Mouse (Mus musculus) layer of hippocampus, adult 2 months (tissue): ENCODE data around the gene Bptf. TPM values are rescaled to one million over a fixed set of nuclear protein-coding genes. Genes with fewer than 3 reads are reported as not detected.
"Not testable (repeated sequence)": the region's sequence is repeated elsewhere in the genome, so short reads cannot be mapped to it uniquely, and the experiment has no call there.

Source experiments
- DNase-seq, 2 experiments: peaks; one replicate each; pipeline ENCODE4 v3.0.0; 2022; ENCODE audit warnings: low spot score in 2 of 2
- H3K27ac ChIP-seq: fragments of 200-600 bp; 2 replicates; pipeline ENCODE4 v1.8.1; 2022
- H3K4me3 ChIP-seq: fragments of 200-600 bp; 2 replicates; pipeline ENCODE4 v1.8.1; 2022; ENCODE audit warnings: mild to moderate bottlenecking
- CTCF ChIP-seq: fragments of 200-600 bp; conservative IDR thresholded peaks from 2 replicates; pipeline ENCODE4 v1.8.1; 2022; ENCODE audit warnings: antibody characterized with exemption, mild to moderate bottlenecking, moderate library complexity
- total RNA-seq, 2 experiments: library from RNA; stranded (reverse); gene quantifications; 2 replicates each; pipeline ENCODE4 v1.2.3; 2021

Gene Bptf
- total RNA-seq, 2 experiments from 2014 or later, result 69.3 to 76.2 TPM

DNA sequence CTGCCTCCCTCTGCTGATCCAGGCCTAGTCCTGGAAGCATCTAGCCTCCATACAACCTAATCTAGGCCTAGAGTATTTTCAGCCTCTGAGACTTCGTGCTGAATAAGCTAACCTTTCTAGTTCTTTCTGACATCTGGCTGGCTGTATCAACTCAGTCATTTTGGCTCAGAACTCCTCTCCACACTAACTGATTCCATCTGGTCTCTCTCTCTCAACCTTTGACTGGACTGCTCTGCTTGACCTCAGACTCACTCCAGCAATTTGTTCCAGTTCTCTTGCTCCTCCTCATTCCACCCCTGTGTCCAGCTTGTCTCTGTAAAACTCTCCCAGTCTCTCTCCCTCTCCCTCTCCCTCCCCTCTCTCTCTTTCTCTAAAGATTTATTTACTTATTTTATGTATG lies 115.0 kb downstream of the Bptf start:
- no peak for DNase-seq
- H3K27ac ChIP-seq, result no peak overlapping the region
- TF ChIP-seq CTCF, result no peak
- H3K4me3 ChIP-seq, result no peak overlapping the region

GRCm38 (mm10) chr11:107015535-107016187 lies 116.3 kb downstream of the Bptf start:
- H3K4me3 ChIP-seq, H3K27ac ChIP-seq, DNase-seq: not testable (repeated sequence)

DNA sequence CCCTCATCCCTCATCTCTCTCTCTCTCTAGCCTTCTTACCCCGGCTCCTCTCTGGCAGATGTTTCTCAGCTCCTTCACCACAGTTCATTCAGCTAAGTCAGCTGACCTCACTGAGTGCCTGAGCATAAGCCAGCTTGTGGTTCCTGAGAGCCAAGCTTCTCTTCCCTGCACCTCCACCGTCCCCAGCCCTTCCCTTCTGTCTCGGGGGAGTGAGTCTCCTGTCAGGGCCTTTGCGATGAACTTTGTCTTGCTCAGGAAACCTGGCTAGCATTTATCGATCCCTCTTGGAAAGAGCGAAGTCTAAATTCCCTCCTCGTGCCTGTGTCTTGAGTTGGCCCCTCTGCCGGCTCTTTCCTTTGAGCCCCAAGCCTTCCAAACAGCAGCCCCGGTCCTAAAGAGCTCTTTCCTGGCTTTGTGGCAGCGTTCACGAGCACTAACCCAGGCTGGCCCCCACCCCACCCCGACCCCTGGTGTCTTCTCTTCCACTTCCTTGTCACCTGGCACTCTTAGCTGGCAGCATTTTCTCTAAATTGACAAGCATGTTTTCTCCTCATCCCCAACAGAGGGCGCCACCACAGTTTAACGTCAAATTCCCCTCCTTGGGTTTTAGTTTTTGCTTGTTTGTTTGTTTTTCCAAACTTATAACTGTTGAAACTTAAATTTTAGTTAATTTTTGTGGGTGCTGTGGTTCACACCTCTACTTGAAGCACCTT lies 117.2 kb downstream of the Bptf start:
- H3K4me3 ChIP-seq, result peak overlapping the region; percentile 17; the same call in 1 of the 2 replicates

GRCm38 (mm10) chr11:107014020-107014585 lies 117.8 kb downstream of the Bptf start:
- Histone ChIP-seq H3K4me3 (no peak overlapping the region; the same call in 1 of the 2 replicates), H3K27ac (no peak overlapping the region)
- no peak for DNase-seq
- peak; percentile 48 for TF ChIP-seq CTCF

More for the DNA sequence above, 117.2 kb downstream of the Bptf start:
- DNase-seq, result no peak
- peak; percentile 70 for TF ChIP-seq CTCF
- no peak overlapping the region for H3K27ac ChIP-seq

DNA sequence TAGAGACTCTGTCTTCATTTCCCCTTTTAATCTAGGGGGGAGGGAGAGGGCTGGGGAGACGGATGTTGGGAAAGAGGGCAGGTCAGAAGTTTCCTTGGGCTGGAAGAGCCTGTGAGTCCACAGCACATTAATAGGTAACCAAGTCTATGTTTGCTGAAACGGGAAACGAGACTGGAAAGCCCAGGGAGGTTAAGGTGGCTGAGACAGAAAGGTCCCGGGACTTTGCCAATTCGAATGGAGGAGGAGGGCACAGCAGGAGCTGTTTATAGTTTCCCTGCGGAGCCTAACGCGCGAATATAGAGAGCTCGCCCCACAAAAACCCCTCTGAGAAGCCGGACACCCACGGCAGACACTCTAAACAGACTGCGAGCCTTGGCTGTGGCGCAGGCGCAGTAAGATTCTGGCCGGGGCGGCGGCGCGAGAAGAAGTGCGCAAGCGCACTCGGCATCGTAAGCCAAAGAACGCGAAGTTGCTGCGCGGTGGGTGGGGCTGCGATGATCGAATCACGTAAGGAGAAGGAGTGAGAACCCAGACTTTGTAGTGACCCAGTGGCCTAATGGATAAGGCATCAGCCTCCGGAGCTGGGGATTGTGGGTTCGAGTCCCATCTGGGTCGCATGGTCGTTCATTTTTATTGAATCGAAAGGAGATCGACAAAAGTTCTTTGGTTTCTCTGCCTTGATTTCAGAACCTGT lies 119.5 kb downstream of the Bptf start:
- peak; percentile 98 to 100 for DNase-seq
- Histone ChIP-seq H3K4me3 (peak overlapping the region; percentile 67), H3K27ac (peak overlapping the region; percentile 94)
- TF ChIP-seq CTCF, result no peak

DNA sequence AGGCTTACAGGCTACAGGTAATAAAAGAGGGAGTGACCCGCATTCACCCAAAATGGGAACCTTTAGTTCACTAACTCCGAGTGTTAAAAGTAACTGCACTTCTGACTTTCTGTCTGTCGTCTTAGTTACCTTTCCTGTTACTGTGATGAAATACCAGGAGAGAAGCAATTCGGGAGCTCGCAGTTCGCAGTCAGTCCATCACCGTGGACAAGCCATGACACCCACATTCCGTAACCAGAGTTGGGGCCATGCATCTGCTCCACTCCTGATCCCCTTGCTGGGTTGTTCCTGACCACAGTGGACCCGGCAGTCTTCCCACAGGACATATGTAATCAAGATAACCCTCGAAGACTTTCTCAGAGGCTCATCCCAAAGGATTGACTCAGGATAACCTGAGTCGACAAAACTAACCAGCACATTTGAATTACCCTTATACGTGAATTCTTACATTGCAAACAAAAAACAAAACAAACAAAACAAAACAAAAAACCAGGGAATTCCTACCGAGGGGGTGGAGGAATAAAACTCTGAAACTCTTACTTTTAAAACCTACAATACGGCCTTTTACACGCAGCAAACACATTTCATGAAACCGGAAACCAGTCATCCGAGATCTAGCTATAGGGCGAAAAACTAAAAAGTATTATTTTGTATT lies 120.1 kb downstream of the Bptf start:
- no peak for DNase-seq
- TF ChIP-seq CTCF, result no peak
- Histone ChIP-seq H3K27ac (peak overlapping the region; percentile 94), H3K4me3 (peak overlapping the region; percentile 67)

DNA sequence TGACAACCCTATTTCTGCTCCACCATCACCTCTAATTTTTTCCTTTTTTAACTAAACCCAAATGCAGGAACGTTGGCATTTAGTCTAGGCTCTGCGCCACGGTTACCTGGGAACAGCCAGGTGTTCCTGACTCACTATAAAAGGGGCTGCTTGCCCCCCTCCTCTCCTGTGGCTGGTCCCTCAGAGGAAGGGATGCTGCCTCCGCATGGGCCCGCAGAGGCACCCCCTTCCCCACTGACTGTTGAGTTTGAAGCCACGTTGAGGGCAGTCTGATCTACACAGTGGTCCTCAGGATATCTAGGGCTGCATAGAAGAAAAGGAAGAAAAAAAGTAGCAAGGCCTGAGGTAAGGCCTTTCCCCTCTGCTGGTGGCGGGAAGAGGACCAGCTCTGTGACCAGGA lies 120.8 kb downstream of the Bptf start:
- H3K4me3 ChIP-seq, result no peak overlapping the region
- no peak for DNase-seq
- no peak overlapping the region for H3K27ac ChIP-seq
- no peak for TF ChIP-seq CTCF

- no peak for TF ChIP-seq CTCF
- DNase-seq, result no peak
- Histone ChIP-seq H3K27ac (no peak overlapping the region), H3K4me3 (no peak overlapping the region)
Observed at GRCm38 (mm10) chr11:107010447-107010846, 121.5 kb downstream of the Bptf start.

- H3K27ac ChIP-seq, result no peak overlapping the region
- TF ChIP-seq CTCF, result no peak
- no peak for DNase-seq
- H3K4me3 ChIP-seq, result no peak overlapping the region
Observed at GRCm38 (mm10) chr11:107005538-107005937, 126.4 kb downstream of the Bptf start.

GRCm38 (mm10) chr11:107001760-107002675 lies 129.9 kb downstream of the Bptf start:
- no peak for TF ChIP-seq CTCF
- H3K27ac ChIP-seq, result no peak overlapping the region; the same call in 1 of the 2 replicates

GRCm38 (mm10) chr11:106999949-107000513 lies 131.9 kb downstream of the Bptf start:
- peak overlapping the region; percentile 96 for H3K27ac ChIP-seq
- DNase-seq, result no peak
- H3K4me3 ChIP-seq, result peak overlapping the region; percentile 90
- no peak for TF ChIP-seq CTCF

More at GRCm38 (mm10) chr11:107001760-107002675, 129.9 kb downstream of the Bptf start:
- no peak for DNase-seq
- no peak overlapping the region for H3K4me3 ChIP-seq
